Mouse (Mus musculus) megakaryocyte progenitor cell, adult 5-6 weeks (primary cell): ENCODE data around the gene Adgrl1. TPM values are rescaled to one million over a fixed set of nuclear protein-coding genes. Genes with fewer than 3 reads are reported as not detected.
A peak's percentile ranks its signal among the peaks of the same experiment; 100 is the strongest.

Experiments used
- ATAC-seq: replicated peaks from 2 replicates; pipeline ENCODE4 v1.8.0; 2016; ENCODE audit warnings: mild to moderate bottlenecking, moderate TSS enrichment, inconsistent platforms; ENCODE audit not compliant: poor library complexity
- total RNA-seq, 2 experiments: library from RNA; stranded (forward) in 1 of 2; stranded (reverse) in 1 of 2; fragments of 157-497, 149-512 nt in 1 of 2; fragments of 200-1000 nt in 1 of 2; gene quantifications; 2 replicates each; pipeline versions ENCODE4 v1.2.3 to v1.2.4; 2015 to 2017

Adgrl1 gene
- total RNA-seq, 2 experiments from 2014 or later: 2.4 to 2.9 TPM

- no peak for ATAC-seq
Observed at GRCm38 (mm10) chr8:83901566-83902485, 1.9 kb downstream of the Adgrl1 start.

GRCm38 (mm10) chr8:83902961-83903666, 3.2 kb downstream of the Adgrl1 start:
- ATAC-seq: no peak

- no peak for ATAC-seq
Observed at GRCm38 (mm10) chr8:83908583-83908982, 8.7 kb downstream of the Adgrl1 start.

- ATAC-seq: no peak
Observed at GRCm38 (mm10) chr8:83909311-83909710, 9.4 kb downstream of the Adgrl1 start.

GRCm38 (mm10) chr8:83911809-83912731, 12.2 kb downstream of the Adgrl1 start:
- ATAC-seq: no peak

- ATAC-seq: peak; percentile 43
Observed at GRCm38 (mm10) chr8:83914232-83914631, 14.3 kb downstream of the Adgrl1 start.

- peak; percentile 51 for ATAC-seq
Observed at GRCm38 (mm10) chr8:83914860-83915259, 15.0 kb downstream of the Adgrl1 start.

- ATAC-seq: no peak
Observed at GRCm38 (mm10) chr8:83916015-83916414, 16.1 kb downstream of the Adgrl1 start.

GRCm38 (mm10) chr8:83917566-83917965, 17.7 kb downstream of the Adgrl1 start:
- no peak; the same call in 1 of the 2 replicates for ATAC-seq

- peak; percentile 80 for ATAC-seq
Observed at GRCm38 (mm10) chr8:83921558-83921957, 21.7 kb downstream of the Adgrl1 start.

GRCm38 (mm10) chr8:83922727-83923126, 22.8 kb downstream of the Adgrl1 start:
- ATAC-seq: no peak

- ATAC-seq: no peak
Observed at GRCm38 (mm10) chr8:83924585-83924984, 24.7 kb downstream of the Adgrl1 start.

GRCm38 (mm10) chr8:83926266-83926665, 26.4 kb downstream of the Adgrl1 start:
- no peak for ATAC-seq

GRCm38 (mm10) chr8:83934222-83934621, 34.3 kb downstream of the Adgrl1 start:
- ATAC-seq: no peak

GRCm38 (mm10) chr8:83934994-83935393, 35.1 kb downstream of the Adgrl1 start:
- no peak for ATAC-seq

GRCm38 (mm10) chr8:83935435-83935834, 35.5 kb downstream of the Adgrl1 start:
- no peak for ATAC-seq

- no peak for ATAC-seq
Observed at GRCm38 (mm10) chr8:83937645-83938044, 37.7 kb downstream of the Adgrl1 start.

GRCm38 (mm10) chr8:83938330-83938729, 38.4 kb downstream of the Adgrl1 start:
- no peak for ATAC-seq

- ATAC-seq: no peak
Observed at GRCm38 (mm10) chr8:83941066-83941677, 41.3 kb downstream of the Adgrl1 start.

GRCm38 (mm10) chr8:83942446-83942845, 42.5 kb downstream of the Adgrl1 start:
- no peak for ATAC-seq
